Mouse (Mus musculus) ovary, postnatal 14 days (tissue): Measurements from ENCODE around the gene Twist2.

Experiments
- DNase-seq: peaks from one replicate; pipeline ENCODE4 v3.0.0; 2022; ENCODE audit warnings: low spot score

The Twist2 gene

GRCm38 (mm10) chr1:91800967-91801843, at the start of gene Twist2:
TSS of gene Twist2 (plus strand) at chr1:91801461.
- peak; percentile 62 for DNase-seq

DNA sequence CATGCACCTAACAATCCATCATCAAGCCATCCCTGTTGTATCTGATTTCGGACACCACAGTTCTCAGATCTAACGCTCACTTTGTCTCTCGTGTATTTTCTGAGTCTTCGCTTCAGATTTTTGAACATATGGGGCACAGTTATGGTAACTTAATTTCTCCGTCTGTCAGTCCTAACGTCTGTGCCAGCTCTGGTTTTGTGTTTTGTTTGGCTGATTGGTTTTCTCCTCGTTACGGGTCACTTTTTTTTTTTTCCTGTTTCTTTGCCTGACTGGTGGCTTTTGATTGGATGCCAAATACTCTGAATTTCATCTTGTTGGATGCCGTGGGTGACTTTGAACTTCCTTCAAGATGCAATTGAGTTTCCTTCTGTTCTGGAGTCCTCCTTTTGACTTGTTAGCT, 48.3 kb upstream of the Twist2 start:
- no peak for DNase-seq

DNA sequence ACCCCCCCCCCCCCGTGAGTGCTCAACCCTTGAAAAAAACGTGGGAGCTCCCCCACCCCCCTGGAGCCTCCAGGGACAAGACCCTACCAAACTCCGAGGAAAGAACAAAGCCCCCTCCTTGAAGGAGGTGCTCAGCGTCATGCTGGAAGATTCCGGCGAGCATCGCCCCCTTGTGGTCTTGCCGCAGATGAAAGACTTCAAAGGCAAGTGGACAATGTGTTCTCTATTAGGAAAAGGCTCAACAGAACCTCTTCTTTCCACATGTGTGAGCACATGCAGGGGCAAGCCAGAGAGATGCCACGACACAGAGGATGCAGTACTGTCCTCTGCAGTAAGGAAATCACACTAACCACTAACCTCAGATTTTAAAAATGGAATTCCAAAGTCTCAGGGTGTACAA, 46.2 kb upstream of the Twist2 start:
- DNase-seq: peak; percentile 64

- DNase-seq: no peak
Observed at GRCm38 (mm10) chr1:91757292-91757691, 44.0 kb upstream of the Twist2 start.

GRCm38 (mm10) chr1:91758143-91758542, 43.1 kb upstream of the Twist2 start:
- DNase-seq: no peak

DNA sequence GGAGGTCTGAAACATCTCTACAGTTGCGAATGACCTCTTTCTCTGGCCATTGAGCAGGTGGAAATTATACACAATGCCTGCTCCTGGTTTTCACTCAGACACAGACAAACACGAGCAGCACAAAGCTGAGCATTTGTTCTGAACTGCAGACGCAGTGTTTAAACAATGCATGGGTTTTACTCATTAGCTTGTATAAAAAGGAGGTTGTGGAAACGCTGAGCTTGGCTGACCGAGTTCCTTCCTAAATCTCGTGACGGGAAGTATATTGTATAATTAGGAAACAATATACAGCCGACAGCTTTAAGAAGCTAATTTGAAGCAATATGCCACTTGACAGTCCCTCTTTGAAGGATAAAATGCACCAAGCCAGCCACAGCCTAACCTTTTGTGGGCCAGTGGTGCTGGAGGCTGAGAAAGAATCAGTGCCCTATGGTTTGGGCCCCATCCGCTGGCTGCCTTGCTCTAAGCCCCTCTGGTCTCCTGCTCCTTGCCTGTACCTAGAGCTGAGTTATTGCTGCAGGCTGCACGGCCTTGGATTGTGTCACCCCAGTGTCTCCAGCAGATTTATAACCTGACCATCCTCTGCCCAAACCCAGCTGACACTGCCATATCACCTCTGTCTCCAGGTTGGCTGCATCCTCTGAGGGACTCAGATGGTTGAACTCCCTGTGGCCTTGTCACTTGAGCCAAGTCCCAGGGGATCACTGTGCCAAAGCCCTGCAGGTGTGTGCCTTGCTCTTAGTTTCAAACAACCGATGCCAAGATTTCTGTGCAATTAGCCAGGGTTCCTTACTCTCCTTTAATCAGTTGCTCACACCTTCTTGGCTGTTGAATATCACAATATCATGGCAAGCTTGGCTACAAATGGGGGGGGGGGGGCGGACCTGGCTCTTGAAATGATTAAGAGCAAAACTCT, 42.4 kb upstream of the Twist2 start:
- no peak for DNase-seq

GRCm38 (mm10) chr1:91760140-91760986, 40.9 kb upstream of the Twist2 start:
- DNase-seq: no peak

DNA sequence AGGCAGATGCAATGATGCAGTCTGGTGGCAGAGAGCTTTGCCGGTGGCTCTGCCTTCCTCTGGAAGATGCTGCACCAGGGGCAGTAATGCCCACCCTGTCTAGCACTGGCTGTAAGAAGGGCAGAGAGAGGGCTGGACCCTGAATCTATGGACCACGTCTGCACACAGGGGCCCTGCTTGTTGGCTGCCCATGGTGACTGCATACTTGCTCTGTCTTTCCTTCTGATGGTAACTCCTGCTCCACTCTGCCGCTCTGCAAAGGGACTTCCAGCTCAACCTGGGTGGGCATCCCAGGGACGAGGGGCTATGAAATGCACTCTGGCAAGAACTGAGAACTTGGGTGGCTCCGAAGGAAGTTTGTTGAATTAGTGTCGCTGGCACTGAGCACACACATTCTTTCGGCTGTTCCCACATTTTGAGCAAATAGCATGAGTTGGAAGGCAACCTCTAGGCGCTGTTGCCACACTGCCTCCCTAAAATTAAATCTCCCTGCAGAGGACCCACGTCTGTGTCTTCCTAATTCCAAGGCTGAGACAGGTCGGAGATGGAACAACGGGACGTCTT, 38.7 kb upstream of the Twist2 start:
- DNase-seq: no peak

DNA sequence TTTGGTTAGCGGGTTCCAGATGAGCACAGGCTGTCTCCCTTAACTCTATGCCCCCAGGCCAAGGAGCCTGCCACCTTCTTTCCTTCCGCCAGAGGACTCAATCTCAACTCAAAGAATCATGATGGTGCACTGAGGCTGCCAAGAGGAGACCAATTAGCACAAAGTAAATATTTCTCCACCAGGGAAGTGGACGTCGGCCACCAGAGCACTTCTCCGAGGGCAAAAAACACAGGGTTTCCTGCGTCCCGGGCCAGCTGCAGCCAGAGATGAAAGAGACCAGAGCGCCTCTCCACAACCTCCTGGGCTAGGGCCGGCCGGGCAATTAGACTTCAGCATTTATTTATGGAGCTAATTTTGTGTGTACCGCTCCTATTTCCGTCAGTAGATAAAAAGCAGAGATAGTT, 31.0 kb upstream of the Twist2 start:
- DNase-seq: peak; percentile 8

DNA sequence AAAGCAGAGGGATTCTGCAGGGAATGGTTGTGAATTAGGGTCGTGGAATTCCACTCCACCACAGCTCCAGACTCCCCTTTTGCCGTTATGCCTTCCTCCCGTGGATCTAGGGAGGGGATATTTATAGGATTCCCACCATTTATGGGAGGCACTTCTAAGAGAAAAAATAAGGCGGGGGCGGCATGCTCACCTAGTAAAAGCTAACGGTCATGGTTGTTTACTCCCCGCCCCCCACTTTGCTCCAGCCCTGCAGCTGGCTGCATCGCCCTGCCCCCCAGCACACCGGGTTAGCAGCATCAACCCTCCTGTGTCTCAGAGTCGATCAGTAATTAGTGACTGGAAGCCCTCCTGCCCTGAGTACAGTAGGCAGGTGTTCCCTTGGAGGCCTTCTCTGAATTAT, 30.6 kb upstream of the Twist2 start:
- no peak for DNase-seq

GRCm38 (mm10) chr1:91776928-91777327, 24.3 kb upstream of the Twist2 start:
- no peak for DNase-seq

GRCm38 (mm10) chr1:91779819-91780218, 21.4 kb upstream of the Twist2 start:
- no peak for DNase-seq

GRCm38 (mm10) chr1:91781182-91781581, 20.1 kb upstream of the Twist2 start:
- no peak for DNase-seq

DNA sequence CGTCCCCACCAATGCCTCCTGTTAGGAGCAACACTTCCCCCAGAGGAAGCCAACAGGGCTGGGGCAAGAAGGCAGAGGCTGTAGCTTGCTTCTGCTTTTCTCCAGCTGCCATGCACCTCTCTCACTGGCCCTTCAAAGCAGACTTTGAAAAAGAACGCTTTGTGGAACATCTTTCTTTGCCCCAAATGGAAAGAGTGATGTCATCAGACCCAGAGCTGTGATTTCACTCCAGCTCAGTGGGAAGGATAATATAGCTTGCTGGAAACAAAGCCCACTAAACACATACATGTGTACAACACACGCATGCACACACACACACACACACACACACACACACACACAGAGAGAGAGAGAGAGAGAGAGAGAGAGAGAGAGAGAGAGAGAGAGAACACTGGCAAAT, 17.1 kb upstream of the Twist2 start:
- DNase-seq: no peak

DNA sequence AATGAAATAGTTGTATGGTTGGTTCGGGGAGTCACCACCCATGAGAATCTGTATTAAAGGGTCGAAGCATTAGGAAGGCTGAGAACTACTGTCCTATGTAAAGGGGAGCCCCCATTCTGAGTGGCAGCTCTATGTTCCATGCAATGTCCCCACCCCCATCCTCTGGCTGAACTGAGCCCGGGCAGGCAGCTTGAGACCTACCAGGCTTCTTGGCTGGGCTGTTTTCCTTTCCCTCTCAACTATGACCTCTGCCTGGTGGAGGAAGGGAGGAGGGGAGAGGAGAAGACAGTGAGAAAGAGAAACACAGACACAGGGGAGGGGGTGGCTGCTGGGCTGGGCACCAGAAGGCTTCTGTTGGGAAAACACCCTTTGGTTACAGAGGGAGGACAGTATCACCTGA, 1.9 kb upstream of the Twist2 start:
- DNase-seq: no peak

DNA sequence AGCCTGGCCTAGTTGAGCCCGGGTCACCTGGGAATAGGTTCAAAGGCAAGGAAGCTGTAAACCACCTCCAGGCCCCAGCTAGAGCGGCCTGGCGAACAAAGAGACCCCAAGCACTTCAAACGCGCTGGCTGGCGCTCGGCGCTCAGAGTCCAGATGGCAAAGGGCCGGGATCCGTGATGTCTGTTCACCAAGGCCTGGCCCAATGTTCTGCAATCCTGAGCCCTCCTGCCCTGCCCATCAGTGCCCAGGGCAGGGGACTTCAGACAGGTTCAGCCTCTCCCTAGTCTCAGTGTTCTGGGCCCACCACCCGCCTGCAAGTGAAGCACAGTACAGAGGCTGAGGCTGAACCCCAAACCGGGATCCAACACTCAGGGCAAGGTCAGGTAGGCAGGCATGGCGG, 913 bp upstream of the Twist2 start:
- DNase-seq: no peak

DNA sequence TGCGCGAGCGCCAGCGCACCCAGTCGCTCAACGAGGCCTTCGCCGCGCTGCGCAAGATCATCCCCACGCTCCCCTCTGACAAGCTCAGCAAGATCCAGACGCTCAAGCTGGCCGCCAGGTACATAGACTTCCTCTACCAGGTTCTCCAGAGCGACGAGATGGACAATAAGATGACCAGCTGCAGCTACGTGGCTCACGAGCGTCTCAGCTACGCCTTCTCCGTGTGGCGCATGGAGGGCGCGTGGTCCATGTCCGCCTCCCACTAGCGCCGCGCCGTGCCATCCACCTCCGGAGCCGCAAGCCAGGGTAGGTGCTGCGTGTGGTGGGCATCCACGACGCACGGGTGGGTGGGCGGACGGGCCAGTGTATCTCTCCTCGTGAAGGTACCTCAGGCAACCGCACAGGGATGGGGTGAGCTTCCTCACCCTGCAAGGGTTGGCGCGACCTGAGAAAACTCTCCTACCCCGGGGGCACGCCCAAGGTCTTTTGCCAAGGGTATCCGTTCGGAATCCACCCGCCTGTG, 644 bp downstream of the Twist2 start:
- peak; percentile 27 for DNase-seq

- no peak for DNase-seq
Observed at GRCm38 (mm10) chr1:91802406-91803121, 1.3 kb downstream of the Twist2 start.

- DNase-seq: no peak
Observed at GRCm38 (mm10) chr1:91803416-91803815, 2.2 kb downstream of the Twist2 start.

- no peak for DNase-seq
Observed at GRCm38 (mm10) chr1:91816067-91816466, 14.8 kb downstream of the Twist2 start.

DNA sequence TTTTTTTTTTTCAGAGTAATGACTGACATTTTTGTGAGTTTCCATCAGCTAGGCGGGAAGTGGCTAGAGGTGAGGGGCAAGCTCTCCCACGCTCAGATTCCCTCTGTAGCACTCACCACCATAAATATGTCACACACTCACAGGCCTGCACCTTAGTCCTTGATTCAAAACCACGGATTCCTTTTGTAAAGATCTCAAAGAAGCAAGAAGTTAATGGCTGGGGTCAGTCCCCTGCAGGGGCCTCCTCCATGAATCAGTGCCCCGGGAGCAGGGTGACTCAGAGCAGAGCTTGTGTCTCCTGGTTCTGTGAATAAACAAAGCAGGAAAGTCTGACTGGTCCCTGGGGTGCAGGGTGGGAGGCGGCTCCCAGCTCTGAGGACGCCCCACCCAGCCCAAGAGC, 15.3 kb downstream of the Twist2 start:
- DNase-seq: no peak
